Mouse (Mus musculus) cerebellum, postnatal 14 days (tissue): ENCODE data around the gene Tk2.
"Not testable (repeated sequence)": the region's sequence is repeated elsewhere in the genome, so short reads cannot be mapped to it uniquely, and the experiment has no call there.

Source experiments
- DNase-seq, 2 experiments: peaks; one replicate each; pipeline ENCODE4 v3.0.0; 2021; ENCODE audit warnings: mixed read lengths in 2 of 2

Gene Tk2

DNA sequence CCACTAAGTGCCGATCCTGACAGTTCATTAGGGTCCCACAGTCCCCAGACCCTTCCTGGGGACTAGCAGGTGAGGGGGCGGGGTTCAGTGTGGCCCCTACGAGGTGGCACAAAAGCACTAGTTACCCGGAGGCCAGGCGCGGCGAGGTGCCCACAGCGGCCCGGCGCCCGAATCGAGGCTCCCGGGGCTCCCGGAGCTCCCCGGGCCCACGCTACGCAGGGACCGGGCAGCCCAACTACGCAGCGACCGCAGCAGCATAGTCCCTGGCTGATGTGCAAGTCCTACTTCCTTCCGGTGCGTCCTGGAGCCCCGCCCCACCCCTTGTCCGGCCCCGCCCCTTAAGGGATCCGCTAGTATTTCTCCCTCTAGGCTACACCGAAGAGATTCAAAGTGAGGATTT is at the start of gene Tk2:
Gene Tk2, minus strand, starts transcription at position 283 of the 400 bp plus-strand sequence.
- peak; percentile 79 to 84 for DNase-seq

DNA sequence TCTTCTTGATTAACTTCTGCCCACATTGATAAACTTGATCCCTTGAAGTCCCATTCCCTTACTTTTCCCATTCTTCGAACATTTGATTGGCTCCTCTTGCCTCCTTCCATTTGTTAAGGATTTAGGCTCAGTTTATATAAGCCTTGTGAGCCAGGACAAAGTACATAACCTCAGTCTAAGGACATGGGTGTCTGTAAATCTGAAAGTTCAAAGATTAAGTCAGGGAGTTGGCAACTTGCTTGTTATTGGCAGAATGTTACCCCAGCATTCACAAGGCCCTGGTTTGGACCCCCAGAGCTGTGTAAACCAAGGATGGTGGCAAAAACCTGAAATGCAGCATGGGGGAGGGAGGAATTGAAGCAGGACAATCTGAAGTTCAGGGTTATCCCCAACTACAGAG is 46.0 kb upstream of the Tk2 start:
- no peak for DNase-seq

DNA sequence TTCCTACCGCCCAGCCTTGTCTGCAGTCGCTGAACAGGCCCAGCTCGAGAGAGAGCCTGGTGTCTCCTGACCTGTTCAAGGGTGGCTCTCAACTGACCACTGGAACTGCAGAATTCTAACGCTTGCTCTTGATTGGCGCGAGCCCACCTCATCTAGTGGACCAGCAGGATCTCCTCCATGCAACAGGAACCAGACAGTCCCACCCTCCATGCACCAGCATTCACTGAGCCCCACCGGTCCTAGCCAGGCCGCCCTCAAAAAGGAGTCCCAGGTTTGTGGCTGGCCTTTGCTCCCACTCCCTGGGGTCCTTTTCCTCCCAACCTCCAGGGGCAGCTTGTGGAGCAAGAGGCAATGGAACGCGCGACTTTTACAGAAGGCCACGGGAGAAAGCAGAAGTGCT is 44.7 kb upstream of the Tk2 start, which contains the start of gene Cmtm2a:
Gene Cmtm2a, minus strand, starts transcription at position 101 of the 400 bp plus-strand sequence.
- not testable (repeated sequence) for DNase-seq

DNA sequence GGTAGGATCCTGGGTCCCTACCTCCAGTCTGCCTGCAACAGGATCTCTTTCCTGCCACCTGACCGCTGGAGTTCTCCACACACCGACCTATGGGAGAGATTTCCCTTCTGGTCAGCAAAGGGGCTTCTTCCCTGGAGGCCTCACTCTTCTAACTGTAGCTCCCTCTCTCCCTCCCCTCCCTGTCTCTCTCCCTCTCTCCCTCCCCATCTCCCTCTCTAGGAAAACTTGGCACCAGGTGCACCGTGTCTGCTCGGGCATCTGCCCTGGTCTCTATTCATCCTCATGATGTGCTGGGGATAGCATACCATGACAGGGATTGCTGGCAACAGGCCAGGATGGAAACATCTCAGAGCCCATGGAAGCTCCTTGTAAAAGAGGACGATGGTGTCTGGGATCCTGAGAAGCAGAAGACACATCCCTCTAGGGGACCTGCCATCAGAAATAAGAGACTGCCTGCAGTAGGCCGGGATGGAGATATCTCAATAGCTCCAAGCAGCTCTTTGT is 20.6 kb upstream of the Tk2 start:
- DNase-seq = peak in 1 of 2 experiments; percentile 45

DNA sequence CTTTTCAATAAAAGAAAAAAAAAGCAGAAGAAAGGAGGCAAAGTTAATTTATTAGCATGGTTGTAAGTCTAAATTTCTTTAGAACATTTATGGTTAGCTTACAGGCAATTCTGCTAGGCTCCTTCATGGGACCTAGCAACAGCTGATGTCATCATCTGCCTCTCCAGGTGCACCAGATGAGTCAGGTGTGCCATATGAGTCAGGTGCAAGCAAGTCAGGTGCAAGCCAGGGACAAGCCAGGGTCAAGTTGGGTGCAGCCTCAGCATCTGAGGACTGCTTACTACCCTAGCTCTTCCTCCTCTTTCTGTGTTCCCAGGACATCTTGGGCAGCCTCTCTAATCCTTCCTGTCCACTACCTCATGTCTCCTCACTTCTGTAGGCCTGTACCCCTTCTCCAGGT is 20.0 kb upstream of the Tk2 start:
- no peak for DNase-seq

DNA sequence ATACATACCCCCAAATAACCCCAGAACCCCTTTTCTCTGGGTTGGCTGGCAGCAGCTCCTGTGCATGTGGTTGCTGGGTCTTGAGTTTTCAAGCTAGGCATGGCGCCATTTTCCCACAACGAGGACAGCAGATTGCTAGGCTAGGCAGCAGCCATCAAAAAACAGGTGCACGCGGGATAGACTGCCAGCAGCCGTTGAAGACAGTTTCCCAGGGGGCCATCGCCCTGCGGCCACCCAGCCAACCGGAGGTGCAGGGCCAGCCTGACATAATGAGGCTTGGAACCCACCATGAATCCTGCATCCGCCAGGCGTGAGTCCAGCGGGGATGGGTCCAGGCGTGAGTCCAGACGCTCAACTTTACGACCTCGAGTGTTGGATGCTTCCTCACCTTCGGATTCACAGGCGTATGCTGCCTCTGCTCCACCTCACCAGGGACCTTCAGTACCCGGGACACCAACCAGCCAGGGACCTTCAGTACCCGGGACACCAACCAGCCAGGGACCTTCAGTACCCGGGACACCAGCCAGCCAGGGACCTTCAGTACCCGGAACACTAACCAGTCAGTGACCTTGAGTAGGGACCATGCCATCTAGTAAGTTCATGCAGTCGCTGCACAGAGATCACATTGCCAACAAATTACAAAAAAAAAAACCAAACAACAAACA is 16.0 kb upstream of the Tk2 start:
- peak; percentile 59 for DNase-seq

DNA sequence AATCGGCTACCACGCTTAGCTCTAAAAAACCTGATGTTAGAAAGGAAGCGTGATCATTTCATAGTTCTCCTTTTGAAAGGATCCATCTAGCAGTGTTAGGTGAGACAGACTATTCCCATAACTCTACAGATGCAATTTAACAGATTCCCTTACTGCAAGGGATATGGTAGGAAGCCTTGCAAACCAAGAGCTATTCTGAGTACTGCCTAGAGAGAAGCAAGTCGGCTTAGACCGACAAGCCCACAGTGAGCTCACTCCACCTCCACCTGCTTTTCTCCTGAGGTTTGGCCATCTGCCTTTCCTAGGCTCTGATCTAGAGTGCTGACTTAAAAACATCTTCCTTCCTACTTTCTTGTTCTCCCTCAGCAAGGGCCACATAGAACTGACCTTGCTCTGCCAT is 13.4 kb upstream of the Tk2 start:
- not testable (repeated sequence) for DNase-seq

DNA sequence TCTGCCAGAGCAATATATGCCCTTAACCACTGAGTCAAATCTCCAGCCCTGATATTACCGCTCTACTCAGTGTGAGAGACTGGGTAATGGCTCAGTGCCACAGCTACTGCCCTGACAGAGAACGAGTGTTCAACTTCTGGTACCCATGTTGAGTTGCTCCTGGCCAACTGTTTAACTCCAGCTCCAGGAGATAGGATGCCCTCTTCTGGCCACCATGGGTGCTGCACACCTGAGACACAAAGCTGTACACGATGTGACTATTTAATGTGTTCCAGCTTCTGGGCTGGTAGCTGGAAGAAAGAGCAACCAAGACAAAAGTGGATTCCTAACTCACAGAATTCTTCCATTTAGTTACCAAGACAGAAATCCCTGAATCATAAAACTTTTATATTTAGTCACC is 4.7 kb upstream of the Tk2 start:
- peak in 1 of 2 experiments; percentile 26 for DNase-seq

DNA sequence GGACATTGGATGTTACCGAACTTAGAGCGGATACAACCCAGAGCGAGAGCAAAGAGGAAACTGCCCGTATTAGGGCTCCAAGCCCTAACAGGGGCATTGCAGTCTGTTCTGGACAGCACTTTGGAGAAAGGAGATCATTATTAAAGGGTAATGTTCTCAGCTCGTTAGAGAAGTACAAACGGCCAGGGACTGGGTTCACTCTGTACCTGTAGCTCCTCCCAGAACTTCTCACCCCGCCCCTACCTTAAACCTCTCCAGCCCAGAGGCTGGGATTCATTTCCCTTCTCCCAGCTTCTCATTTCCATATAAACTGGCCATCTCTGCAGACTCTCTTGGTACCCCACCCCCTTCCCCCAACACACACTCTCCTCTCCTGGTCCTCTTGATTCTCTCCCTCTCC is 3.1 kb upstream of the Tk2 start:
- DNase-seq = no peak

DNA sequence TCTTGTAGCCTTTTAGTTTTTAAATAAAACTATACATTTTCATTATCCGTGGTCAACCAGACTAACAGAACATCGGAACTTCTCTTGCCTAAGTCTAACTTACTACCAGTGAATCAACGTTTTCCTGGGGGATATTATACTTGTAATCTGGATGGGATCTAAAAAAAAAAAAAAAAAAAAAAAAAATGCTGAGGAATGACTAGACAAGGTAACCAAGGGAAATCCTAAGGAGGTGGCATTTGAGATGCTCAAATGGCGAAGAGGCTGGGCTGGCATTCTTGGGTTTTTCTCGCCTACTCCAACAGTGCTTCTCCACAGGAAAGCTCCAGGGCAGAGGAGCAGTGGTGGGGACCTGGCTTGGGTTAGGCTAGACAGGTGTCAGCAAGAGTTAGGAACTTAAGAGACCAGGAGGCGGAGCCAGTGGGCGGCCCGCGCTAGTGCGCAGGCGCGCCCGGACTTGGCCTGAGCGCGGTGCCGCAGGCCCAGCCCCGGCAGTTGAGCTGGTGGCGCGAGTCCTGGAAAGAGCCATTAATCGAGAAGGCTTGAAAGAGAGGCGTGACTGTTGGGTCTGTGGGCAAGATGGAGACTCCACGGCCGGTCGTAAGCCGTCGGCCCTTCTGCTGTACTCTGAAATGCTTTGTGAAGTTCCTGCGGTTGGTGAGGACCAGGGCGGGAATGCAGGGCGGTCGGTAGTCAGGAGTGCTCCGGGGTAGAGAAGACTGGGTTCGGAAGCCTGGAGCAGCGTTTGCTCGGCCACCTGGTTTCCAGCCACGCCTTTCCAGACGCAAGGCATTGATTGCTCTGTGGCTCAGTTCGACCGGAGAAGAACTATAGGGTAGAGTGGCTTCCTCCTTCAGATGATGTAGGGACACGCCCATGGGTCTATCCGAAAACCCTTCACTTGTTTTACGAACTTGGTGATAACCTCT is 2.3 kb upstream of the Tk2 start, which contains the start of gene Cklf:
Gene Cklf, plus strand, starts transcription at position 423 of the 929 bp plus-strand sequence.
- DNase-seq = peak; percentile 84 to 88

DNA sequence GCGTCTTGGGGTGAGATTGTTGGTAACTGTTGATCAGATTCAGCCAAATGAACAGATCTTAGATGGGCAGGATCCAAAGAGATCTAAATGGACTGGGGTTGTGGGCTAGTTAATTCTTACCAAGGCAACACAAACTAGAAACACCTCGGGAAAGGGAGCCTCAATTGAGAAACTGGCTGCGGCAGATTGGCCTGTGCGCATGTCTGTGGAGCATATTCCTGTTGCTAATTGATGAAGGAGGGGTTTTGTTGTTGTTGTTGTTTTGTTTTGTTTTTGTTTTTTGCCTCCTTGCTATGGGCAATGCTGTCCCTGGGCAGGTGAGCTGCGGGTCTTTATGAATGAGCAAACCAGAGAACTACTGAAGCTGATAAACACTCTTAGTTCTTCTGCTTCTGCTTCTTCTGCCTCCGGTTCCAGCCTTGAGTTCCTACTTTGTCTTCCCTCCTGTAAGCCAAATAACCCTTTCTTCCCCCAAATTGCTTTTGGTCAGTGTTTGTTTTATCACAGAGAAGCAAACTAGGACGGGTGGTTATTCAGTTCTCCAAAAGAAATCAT is 1.2 kb upstream of the Tk2 start:
- DNase-seq = no peak

DNA sequence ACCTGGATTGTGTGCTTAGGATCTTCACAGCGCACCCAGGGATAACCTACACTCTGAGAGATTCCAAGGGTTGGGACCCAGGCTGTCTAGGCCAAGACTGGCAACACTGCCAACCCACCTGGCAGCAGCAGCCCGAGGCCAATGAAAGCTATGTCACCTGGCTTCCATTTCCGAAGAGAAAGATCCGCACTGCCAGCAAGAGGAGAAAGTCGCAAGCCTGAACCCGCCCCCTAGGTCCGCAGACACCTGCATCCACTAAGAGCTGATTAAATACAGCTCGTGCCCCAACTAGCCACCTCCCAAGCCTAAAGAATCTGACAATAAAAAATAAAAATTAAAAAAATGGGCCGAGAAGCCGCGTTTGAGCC is 466 bp downstream of the Tk2 start:
- DNase-seq = peak; percentile 52 to 54

DNA sequence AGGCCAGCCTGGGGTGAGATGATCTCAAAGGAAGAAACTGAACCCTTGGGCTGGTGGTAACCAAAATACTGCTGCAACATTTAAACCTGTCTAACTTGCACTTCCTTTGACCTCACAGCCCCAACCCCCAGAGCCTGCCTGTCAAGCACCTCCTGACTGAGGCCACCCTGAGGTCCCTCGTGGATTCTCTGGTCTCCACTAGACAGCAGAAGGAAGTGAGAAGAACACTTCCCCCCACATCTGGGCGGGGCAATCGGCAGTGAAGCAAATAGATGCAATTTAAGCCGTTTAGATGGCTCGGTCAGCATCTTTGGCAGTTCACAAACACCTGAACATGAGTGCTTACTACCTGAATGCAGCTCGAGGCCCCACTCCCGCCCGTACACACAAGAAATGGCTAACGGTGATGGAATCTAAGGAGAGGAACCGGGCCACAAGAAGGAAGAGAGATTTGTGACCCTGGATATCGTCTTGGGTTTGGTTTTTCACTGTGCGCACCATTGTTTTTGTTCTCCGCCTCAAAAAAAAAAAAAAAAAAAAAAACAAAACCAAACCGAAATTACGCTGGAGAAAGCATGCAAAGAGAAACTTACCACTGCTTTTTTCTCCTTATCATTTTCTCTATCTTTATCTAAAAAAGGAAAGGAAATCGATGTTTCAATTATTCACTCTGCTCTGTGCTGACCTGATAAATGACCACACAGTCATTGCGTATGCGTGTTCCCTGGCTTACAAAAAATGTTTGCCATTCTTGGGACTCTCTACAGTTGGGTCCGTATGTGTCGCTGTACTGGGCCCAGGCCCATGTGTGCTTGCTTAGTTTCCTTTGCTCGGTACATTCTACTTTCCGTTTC is 1.1 kb downstream of the Tk2 start:
- DNase-seq = no peak

DNA sequence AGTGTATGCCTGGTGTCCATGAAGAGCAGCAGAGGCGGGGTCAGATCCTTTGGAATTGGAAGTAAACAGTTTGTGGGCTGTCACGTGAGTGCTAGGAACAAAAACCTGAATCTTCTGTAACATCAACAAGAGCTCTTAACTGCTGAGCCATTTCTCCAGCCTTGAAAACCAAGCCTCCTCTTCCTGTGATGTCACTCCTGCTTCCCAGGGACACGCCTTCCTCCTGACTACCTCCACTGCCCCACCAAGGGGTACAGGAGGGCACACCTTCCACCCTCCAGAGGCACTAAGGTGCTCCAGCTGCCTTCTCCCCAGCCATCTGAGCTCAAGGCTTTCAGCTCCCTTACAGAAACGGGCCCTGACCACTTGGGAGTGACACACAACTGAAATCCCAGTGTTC is 1.7 kb downstream of the Tk2 start:
- DNase-seq = no peak

DNA sequence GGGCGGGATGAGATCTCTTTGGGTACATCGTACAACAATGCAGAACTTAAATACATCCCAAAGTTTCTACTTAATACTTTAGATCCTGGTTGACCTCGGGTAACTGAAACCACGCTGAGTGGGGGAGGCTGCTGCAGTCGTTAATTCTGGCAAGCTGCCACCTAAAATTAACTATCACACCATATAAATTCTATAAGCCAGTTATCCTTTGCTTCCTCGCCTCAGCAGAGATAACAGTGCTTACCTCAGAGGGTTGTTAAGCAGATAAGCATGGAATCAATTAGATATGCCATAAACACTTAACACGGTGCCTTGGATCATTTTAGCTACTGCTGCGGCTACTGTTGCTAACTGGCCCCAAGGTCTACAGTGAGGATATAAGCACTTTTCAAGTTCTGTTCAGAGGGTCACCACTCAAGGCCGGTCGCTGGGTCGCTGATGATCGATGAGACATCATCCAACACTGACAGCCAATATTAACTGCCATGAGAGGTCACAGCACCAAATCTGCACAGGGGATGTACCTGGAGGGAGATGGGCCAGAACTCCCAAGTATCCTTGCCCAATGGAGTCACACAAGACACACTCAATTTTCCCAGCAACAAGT is 6.2 kb downstream of the Tk2 start:
- DNase-seq = no peak

DNA sequence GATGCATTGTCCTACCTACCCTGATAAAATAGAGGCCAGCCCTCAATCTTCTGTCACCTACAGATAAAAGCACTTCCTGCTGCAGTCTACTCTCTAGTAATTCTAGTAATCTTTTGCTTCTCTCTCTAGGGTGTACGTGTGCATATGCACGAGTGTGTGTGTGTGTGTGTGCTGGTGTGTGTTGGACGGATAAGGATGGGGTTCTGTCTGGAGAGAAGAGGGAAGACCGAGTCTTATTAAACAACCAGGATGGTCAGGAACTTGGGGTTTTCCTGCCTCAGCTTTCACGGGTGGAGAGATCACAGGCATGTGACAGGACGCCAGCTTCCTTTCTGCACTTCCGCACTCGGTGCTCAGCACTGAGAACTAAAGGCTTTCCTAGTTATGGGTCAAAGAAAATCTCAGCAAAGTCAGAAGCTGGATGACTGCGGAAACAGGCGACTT is 8.9 kb downstream of the Tk2 start:
- no peak for DNase-seq

DNA sequence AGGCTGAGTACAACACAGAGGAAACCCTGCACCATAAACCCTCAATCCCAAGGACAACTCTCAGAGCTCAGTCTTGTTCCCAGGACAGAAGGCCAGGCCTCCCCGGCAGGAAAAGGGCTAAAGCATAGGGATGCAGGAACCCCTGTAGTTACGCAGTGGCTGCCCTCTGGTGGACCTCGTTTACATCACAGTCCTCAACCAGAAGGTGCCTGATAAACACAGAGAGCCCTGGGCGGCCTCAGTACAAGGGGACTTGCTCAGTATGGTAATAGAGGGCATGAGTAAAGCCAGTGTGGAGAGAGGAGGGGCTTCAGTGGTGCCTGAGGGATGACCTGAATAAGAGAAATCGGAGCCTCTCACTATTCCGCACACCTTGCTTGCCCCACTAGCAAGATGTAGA is 13.8 kb downstream of the Tk2 start:
- DNase-seq = peak in 1 of 2 experiments; percentile 28

DNA sequence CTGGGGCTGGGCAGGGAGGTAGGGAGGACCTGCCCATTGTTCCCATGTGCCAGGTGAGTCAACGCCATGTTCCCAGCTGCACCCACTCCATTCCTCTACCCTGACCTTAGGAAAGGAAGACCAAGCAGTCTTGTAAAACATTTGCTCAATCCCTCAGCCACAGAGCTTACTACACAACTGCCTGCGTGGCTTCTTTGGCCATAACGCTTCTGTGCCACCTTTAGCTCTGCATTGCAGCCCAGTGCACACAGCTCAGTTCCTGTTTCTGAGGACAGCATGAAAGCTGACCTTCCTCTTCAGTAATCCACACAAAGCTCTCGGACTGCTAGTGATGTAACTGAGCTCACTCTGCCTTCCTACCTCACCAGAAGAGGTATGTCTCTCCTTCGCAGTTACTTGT is 15.4 kb downstream of the Tk2 start:
- DNase-seq = no peak

DNA sequence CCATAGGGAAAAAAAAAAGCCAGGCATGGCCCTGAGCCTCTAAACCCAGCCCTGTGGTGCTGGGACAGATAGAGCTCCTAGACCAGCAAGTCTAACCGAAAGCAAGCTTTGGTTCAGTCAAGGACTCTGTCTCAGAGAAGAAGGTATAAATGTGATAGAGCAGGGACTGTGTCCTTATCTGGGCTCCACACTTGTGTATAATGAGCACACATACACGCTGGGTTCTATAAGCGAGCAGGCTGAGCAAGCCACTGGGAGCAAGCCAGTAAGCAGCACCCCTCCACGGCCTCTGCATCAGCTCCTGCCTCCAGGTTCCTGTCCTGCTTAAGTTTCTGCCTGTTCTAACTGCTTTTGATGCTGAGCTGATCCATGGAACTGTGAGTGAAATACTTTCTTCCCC is 16.3 kb downstream of the Tk2 start:
- DNase-seq = no peak

DNA sequence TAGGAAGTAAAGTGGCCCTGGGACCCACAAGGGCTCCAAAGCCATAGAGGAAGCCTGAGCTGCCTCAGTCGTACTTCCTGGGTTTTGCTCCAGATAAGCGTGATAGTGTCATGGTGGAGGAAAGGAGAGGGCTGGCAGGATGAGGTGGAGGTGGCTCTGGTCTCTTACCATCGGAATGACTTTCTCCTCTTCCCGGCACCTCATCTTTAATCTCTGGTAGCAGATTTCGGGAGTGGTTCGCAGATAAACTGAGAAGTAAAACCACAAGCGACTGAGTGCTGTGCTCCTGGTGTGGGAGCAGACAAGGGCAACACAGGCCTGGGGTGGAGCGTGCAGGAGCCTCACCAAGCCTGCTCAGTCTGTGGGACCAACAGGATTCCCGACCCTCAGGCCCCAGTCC is 18.0 kb downstream of the Tk2 start:
- DNase-seq = no peak

DNA sequence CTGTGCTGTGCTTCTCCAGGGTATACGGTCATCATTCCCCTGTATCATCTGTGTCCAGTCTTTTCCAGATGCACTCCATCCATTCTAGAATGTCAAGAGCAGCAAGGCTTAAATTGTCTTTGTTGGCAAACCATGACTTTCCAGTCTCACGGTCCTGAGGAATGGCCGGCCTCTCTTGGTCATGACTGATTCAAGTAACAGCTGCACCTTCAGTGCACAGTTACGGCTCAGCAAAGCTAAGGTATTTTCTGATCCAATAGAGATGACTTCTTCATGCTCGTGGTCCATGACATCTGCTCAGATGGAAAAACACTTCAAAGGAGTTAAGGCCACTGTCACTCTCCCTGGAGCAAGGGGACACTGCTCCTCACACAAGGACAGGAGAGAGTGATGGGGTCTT is 21.3 kb downstream of the Tk2 start:
- no peak for DNase-seq

DNA sequence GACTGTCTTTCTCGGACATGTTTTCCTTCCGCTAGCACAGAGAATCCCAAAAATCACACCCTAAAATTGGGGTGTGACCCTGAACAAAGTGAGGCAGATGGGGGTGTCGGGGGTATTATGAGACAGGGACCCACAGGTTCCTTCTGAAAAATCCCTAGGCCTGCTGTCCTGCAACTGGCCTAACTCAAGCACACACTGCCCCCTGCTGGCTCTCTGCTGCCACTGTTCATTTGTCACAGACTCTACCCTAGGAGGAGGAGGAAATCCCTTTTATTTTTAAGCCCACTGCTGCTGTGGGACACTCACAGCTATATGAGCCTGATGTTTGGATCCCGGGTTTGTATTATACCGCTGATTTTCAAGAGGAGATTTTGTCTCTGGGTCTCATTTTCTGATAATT is 28.6 kb downstream of the Tk2 start:
- DNase-seq = peak; percentile 82 to 86
